Mouse (Mus musculus): ENCODE measurements at regions not wholly inside any gene's neighbourhood (a gene's known extent, or its start where the extent isn't known, plus 50 kb on each side); places are given as distances from the start of the nearest gene placed in this dataset.

DNA sequence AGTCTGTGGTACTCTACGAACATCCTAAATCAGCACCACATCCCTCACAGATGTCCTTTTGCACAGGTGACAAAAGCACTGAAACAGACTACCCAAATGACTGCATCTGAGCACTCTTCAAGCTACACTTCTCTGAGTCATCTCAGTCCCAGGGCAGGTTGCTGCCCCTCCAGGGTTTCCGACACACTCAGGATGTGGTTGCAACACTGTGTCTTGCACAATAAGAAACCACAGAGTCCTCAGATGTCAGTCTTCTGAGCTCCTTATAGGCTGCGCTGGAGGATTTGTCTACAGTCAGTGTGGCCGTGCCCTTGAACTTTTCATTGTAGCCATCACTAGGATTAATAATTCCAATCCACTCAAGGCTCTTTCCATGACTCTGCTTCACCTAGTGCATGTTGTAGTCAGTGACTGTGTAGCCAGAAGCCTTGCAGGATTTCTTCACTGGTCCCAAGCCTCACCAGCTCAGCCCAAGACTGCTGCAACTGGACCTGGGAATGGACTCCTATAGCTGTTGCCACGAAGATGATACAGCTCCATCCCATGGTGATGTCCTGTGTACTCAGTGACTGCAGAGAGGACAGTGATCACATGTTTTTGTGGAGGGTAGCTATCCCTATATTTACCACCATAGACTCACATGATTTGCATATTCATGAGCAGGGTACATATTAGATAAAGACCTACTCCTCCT is 1103.3 kb upstream of the Tenm3 start:
- no peak for DNase-seq (ENCODE audit: extremely low spot score)

DNA sequence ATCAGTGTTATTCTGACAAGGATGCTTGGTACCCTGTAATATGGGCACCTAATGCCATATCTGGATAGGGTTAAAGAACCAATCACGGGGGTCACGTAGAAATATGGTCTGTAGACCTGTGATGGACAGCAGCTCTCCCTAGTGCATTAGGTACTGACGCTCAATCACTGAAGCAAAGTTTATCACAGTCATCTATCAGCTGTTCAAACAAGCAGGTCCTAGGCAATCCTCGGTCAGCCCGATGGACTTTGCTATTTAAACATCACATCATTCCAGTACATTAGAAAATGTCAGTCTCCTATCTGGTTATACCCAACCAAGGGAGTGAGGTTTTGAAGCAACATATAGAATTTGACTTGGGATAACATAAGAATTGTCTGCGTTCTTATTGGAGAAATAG is 1088.4 kb upstream of the Tenm3 start:
- DNase-seq (ENCODE audit: extremely low spot score) = no peak

DNA sequence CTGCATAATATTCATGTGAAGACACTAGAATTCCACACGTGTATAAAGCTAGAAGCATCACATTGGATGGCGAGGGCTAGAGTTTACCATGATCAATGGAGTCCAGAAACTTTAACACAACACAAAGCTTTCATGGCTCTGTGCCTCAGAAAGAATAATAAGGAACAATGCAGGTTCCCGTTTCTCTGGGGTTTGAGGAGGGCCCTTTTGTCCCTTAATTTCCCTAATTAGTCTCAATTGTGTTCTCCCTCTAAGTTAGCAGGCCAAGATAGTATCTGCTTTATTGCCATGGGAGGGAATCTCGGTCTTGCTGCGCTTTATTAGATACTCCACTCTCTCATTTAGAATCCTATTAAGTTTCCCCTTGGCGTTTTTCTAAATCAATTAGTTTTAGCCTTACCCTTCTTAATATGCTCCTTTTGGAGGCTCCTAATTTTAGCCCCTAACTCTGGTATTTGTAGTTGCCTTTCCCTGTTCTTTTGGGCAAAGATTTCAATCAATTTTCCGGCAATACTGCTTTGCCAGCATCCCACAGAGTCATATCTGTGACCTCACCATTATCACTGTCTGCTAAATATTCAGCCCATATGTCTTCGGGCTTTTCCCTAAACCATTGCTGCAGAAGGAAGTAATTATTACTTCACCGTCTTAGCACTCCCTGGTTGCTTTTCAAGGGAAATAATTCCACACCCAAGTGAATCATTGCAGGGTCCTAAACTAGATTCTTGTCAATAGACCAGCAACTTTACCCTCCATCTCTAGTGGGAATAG is 1082.8 kb upstream of the Tenm3 start:
- peak; percentile 11 for DNase-seq (ENCODE audit: extremely low spot score)

DNA sequence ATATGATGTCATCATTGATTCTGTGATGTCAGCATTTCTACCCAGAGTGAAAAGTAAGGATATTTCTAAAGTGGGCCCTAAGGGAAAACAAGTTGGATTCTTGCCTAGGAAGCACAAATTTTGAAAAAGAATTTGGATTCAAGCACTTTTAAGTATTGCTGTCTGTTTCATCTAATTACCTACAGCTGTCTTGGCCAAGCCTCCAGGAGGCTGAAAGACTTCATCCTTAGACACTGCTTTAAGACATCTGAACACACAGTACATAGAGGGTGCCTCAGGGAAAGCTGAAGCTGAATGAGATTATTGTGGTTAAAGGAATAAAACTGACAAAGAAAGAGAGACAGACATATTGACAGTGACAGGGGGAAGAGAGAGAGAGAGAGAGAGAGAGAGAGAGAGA is 1061.3 kb upstream of the Tenm3 start:
- no peak for DNase-seq (ENCODE audit: extremely low spot score)

DNA sequence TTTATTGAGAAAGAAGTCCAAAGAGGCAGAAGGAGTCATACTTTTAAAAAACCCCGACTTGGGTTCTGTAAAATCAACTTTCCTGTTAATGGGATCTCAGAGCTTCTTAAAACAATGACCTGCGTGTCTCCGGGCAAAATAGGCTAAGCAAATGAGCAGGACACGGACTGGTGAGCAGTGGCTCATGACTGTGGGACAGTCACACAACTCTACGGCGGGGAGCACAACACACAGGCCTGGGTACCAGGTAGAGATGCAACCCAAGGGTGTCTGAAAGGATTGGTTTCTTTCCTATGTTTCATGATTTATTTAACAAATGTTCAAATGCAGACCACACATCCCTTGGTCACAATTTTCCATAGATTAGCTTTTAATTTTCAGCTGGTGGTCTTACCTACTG is 1058.3 kb upstream of the Tenm3 start:
- peak; percentile 9 for DNase-seq (ENCODE audit: extremely low spot score)

DNA sequence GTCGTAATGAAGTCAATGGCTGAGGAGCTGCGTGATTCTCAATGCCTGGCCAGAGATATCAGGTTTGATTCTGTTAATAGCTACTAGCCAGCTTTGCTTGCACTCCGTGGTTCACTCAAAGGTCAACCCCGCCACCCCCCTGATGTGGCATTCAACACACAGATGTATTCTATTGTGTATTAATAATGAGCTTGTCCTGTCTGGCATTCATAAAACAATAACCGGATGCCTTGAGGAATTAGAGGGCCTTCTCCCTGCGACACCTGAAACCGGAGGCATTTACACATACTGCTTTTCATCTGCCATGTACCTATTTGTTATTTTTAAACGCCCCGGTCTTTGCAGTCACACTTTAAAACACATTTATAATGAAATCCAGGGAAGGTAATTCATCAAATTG is 1057.8 kb upstream of the Tenm3 start:
- peak; percentile 7 for DNase-seq (ENCODE audit: extremely low spot score)
